Mouse (Mus musculus) limb, embryonic 15.5 days (tissue): ENCODE measurements at regions not wholly inside any gene's neighbourhood (a gene's known extent, or its start where the extent isn't known, plus 50 kb on each side); places are given as distances from the start of the nearest gene placed in this dataset.

Experiments used
- ATAC-seq: fragments of 200-750 bp; cut with Nextera tagmentation; 2 replicates; pipeline ENCODE4 v1.8.0; 2017; ENCODE audit warnings: low read depth, moderate TSS enrichment; ENCODE audit not compliant: insufficient number of reproducible peaks, low FRiP score, low TSS enrichment
- H3K27ac ChIP-seq: fragments of 300-500 bp; sonication (generic); 2 replicates; pipeline ENCODE4 v1.5.1; 2015; ENCODE audit warnings: moderate library complexity, mild to moderate bottlenecking, inconsistent platforms
- H3K27me3 ChIP-seq: fragments of 300-500 bp; sonication (generic); 2 replicates; pipeline ENCODE4 v1.6.1; 2015; ENCODE audit warnings: inconsistent platforms
- H3K36me3 ChIP-seq: fragments of 300-500 bp; sonication (generic); 2 replicates; pipeline ENCODE4 v1.6.1; 2015; ENCODE audit warnings: inconsistent platforms
- H3K4me1 ChIP-seq: fragments of 300-500 bp; sonication (generic); 2 replicates; pipeline ENCODE4 v1.6.1; 2015; ENCODE audit warnings: inconsistent platforms
- H3K4me2 ChIP-seq: fragments of 300-500 bp; sonication (generic); 2 replicates; pipeline ENCODE4 v1.6.1; 2015; ENCODE audit warnings: mild to moderate bottlenecking, inconsistent platforms
- H3K4me3 ChIP-seq: fragments of 300-500 bp; sonication (generic); 2 replicates; pipeline ENCODE4 v1.5.1; 2015; ENCODE audit warnings: mild to moderate bottlenecking, inconsistent platforms
- H3K9ac ChIP-seq: fragments of 300-500 bp; sonication (generic); 2 replicates; pipeline ENCODE4 v1.6.1; 2015; ENCODE audit warnings: inconsistent platforms
- H3K9me3 ChIP-seq: fragments of 300-500 bp; sonication (generic); 2 replicates; pipeline ENCODE4 v1.6.1; 2016; ENCODE audit warnings: inconsistent platforms
- WGBS: fragments of 180-500 bp; shearing (Covaris S2); methylation state at CpG from one replicate; pipeline ENCODE4 v1.1.7; 2015; 5-methylcytosine and 5-hydroxymethylcytosine counted together

DNA sequence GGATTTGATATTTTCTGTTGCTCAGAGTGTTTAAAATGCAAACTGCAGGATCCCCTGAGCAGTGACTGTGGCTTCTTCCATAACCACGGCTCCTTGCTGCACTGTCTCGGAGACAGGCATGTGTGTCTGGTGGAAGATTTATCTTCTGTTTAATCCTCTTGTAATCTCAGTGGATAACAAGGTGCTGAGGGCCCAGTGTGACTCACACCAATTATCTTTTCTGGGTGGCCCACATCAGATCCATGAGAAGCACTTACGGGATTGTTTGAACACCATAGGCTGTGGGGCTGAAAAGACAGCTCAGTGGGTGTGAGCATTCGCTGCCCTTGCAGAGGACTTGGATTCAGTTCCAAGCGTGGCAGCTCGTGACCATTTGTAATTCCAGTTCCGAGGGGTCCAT is 101.2 kb upstream of the Sh3bp4 start:
- H3K4me3 ChIP-seq = no peak overlapping the region
- no peaks in the 10 kb centered on the region for H3K27me3 ChIP-seq
- 80% methylated on average over 7 of the region's 7 CpGs for WGBS
- H3K4me1 ChIP-seq = no peaks in the 10 kb centered on the region
- H3K4me2 ChIP-seq = no peak overlapping the region
- no peak overlapping the region for H3K27ac ChIP-seq
- no peak for ATAC-seq
- no peaks in the 10 kb centered on the region for H3K36me3 ChIP-seq
- H3K9ac ChIP-seq = no peak overlapping the region
- no peaks in the 10 kb centered on the region for H3K9me3 ChIP-seq

GRCm38 (mm10) chr1:88969630-88970029 is 100.6 kb upstream of the Sh3bp4 start:
- H3K4me1 ChIP-seq = no peaks in the 10 kb centered on the region

GRCm38 (mm10) chr1:88976101-88976500 is 94.1 kb upstream of the Sh3bp4 start:
- Histone ChIP-seq H3K27me3 (no peaks in the 10 kb centered on the region), H3K36me3 (no peaks in the 10 kb centered on the region), H3K9me3 (no peaks in the 10 kb centered on the region), H3K4me2 (no peak overlapping the region), H3K4me3 (no peak overlapping the region), H3K4me1 (no peaks in the 10 kb centered on the region), H3K27ac (no peak overlapping the region), H3K9ac (no peak overlapping the region)
- WGBS = 88% methylated on average over 8 of the region's 8 CpGs
- no peak for ATAC-seq

More at GRCm38 (mm10) chr1:88969630-88970029, 100.6 kb upstream of the Sh3bp4 start:
- Histone ChIP-seq H3K36me3 (no peaks in the 10 kb centered on the region), H3K4me2 (no peak overlapping the region), H3K4me3 (no peak overlapping the region), H3K27ac (no peak overlapping the region), H3K27me3 (no peaks in the 10 kb centered on the region), H3K9ac (no peak overlapping the region), H3K9me3 (no peaks in the 10 kb centered on the region)
- WGBS = 88% methylated on average over 3 of the region's 3 CpGs
- ATAC-seq = no peak

DNA sequence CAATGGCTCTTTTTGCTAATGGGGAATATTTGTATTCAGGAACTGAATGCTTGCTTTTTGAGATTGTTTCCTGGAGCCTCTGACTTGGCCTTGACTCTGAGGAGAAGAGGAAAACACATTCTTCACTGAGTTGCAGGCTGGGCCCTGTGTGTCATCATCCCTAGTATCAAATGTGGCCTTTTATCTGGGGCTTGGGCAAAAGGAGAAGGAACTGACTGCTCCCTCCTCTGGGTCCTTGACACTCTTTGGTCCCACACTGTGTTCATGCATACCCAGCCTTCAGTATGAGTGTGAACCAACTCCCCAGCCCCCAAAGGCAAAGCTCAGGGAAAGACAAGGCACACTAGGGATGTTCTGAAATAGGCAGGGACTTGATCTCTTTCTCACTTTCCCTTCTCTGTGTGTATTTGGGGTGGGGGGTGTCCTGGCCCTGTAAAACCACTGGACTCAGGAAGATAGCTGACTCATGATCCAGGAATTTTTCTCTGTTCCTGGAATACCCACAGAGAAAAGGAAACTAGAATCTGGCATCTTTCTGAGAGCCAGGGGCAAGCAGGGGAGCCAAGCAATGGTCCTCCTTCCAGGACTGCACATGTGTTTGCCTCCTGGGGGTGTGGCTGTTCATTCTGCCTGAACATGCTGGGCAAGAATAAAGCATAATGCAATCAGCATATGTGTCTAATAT is 82.1 kb upstream of the Sh3bp4 start:
- Histone ChIP-seq H3K4me3 (no peak overlapping the region), H3K4me2 (no peak overlapping the region), H3K27me3 (no peaks in the 10 kb centered on the region), H3K27ac (peak overlapping the region; percentile 11; the same call in 1 of the 2 replicates), H3K4me1 (peaks cover 10% of the 10 kb centered on the region), H3K9me3 (no peaks in the 10 kb centered on the region), H3K36me3 (no peaks in the 10 kb centered on the region), H3K9ac (no peak overlapping the region)
- no peak for ATAC-seq

DNA sequence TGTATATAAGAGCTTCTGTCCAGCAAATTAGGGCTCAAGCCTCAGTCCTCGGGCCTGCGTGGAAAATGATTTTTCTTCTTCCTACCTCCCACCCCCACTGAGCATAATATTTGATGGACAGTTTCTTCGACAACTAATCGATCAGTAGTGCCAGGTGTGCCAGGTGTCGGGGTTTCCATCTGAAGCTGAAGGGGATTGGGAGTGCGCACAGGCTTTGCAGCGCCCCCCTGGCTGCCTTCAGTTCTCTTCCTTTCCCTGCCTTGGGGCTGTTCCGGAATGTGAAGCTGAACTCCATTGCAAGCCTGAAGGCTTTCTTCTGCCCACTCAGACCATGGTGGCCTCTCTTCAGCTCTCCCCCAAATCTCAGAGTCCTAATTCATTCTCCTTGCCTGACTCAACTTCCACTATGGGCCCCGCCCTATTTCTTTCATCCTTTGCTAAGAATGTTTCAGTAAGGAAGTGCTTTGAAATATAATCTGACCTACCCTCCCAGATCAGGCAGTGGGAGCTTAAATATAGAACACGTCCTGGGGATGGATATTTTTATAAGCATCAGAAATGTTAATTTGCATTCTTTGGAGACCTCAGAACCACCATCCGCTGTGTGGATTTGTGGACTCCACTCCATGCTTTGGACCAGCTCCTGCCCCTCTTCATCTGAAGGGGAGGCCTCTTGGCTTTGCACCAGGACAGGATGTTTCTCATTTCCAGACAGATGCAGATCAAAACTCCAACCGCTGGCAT is 75.5 kb upstream of the Sh3bp4 start:
- H3K27ac ChIP-seq = peak overlapping the region; percentile 73
- no peaks in the 10 kb centered on the region for H3K9me3 ChIP-seq
- H3K4me1 ChIP-seq = peaks cover 22% of the 10 kb centered on the region
- H3K4me2 ChIP-seq = no peak overlapping the region
- 32% methylated on average over 12 of the region's 12 CpGs for WGBS
- H3K36me3 ChIP-seq = no peaks in the 10 kb centered on the region
- no peak overlapping the region for H3K9ac ChIP-seq
- no peaks in the 10 kb centered on the region for H3K27me3 ChIP-seq
- peak; percentile 68; the same call in 1 of the 2 replicates for ATAC-seq
- no peak overlapping the region for H3K4me3 ChIP-seq

DNA sequence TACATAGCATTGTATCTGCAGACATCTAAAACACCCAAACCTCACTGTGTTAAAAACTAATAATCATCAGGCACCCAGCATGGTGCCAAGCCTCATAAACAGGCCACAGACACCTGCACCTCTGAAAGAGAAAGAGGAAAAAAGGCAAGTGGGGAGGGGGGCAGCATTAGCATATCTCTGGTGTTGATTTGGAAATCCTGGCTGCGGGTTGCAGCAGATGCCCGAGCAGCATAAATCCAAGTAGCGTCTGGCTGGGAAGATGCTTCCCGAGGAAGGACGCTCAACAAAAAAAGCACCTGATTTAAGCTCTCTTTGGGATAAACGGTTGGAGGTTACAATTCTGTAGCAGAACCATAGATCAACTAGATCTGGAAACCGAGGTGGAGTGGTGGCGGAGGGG is 74.3 kb upstream of the Sh3bp4 start:
- no peak overlapping the region for H3K9ac ChIP-seq
- no peak overlapping the region for H3K4me2 ChIP-seq
- no peaks in the 10 kb centered on the region for H3K36me3 ChIP-seq
- 0 out of 2 replicates have a peak overlapping the region, but pooled peaks have one; percentile 7 for H3K27ac ChIP-seq
- peaks cover 22% of the 10 kb centered on the region for H3K4me1 ChIP-seq
- WGBS = 22% methylated on average over 8 of the region's 8 CpGs
- H3K9me3 ChIP-seq = no peaks in the 10 kb centered on the region
- no peak overlapping the region for H3K4me3 ChIP-seq
- no peak for ATAC-seq
- no peaks in the 10 kb centered on the region for H3K27me3 ChIP-seq

GRCm38 (mm10) chr1:88996657-88997056 is 73.6 kb upstream of the Sh3bp4 start:
- Histone ChIP-seq H3K9me3 (no peaks in the 10 kb centered on the region), H3K36me3 (no peaks in the 10 kb centered on the region)
- 42% methylated on average over 7 of the region's 7 CpGs for WGBS

DNA sequence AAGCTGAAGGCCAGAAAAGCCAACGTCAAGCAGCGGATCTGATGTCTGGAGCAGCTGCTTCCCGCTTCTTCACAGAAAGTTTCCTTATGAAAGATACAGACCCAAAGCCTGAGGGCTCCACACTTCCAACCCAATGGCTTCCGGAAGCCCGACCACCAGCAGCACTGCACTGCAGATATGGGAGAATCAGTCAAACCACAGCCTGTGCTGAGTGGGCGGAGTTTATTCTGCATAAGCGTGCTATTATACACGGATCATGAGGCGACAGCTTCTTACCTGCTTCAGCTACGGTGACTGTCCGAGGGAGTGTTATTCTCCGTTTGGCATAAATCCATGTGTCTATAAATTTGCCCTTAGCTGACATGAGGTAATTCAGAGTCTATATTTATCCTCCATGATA is 72.4 kb upstream of the Sh3bp4 start:
- 65% methylated on average over 12 of the region's 12 CpGs for WGBS
- Histone ChIP-seq H3K4me2 (no peak overlapping the region), H3K4me1 (peaks cover 22% of the 10 kb centered on the region), H3K36me3 (no peaks in the 10 kb centered on the region), H3K9me3 (no peaks in the 10 kb centered on the region), H3K4me3 (no peak overlapping the region), H3K27ac (no peak overlapping the region), H3K27me3 (no peaks in the 10 kb centered on the region), H3K9ac (no peak overlapping the region)
- no peak for ATAC-seq

More at GRCm38 (mm10) chr1:88996657-88997056, 73.6 kb upstream of the Sh3bp4 start:
- Histone ChIP-seq H3K9ac (no peak overlapping the region), H3K27me3 (no peaks in the 10 kb centered on the region), H3K4me1 (peaks cover 22% of the 10 kb centered on the region), H3K4me2 (no peak overlapping the region), H3K4me3 (no peak overlapping the region), H3K27ac (peak overlapping the region; percentile 35; the same call in 1 of the 2 replicates)
- ATAC-seq = no peak

DNA sequence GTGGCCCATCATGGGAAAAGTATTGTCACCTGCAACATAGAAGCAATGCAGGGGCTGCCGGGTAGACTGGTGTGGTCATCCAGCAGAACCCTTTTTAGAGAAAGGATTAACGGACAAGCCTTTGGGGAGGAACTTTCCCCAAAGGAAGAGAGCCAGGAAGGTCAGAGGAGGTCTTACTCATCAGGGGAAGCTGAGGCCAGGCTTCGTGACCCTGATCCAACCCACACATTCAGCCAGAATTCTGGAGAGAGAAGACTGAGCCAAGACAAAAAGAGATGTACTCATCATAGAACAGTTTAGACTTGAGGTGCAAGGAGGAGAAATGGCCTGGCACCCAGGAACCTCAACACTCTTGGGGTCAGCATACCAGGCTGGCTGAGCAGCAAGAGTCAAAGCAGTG is 67.9 kb upstream of the Sh3bp4 start:
- Histone ChIP-seq H3K36me3 (no peaks in the 10 kb centered on the region), H3K27me3 (no peaks in the 10 kb centered on the region), H3K9me3 (no peaks in the 10 kb centered on the region), H3K4me3 (no peak overlapping the region), H3K4me2 (no peak overlapping the region), H3K4me1 (no peaks in the 10 kb centered on the region), H3K9ac (no peak overlapping the region), H3K27ac (no peak overlapping the region)
- ATAC-seq = no peak
- 78% methylated on average over 3 of the region's 3 CpGs for WGBS

DNA sequence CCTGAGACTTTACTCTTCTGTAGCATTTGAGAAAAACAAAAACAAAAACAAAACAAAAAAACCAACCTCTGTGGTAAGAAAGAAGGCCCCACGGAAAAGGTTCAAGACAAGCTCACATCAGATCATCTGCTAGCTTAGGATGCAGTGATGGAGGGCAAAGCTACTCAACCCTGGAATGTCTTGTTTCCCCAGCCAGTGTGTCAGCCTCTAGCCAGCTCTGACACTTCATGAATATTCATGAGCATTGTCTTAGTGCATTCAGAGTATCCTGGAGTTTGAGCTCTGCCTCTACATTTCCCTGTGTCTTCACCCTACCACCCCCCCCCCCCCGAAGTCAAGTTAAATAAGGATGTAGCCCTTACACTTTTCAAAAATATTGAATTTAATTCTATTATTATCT is 66.5 kb upstream of the Sh3bp4 start:
- Histone ChIP-seq H3K4me3 (no peak overlapping the region), H3K36me3 (no peaks in the 10 kb centered on the region), H3K9ac (no peak overlapping the region), H3K4me1 (no peaks in the 10 kb centered on the region), H3K4me2 (no peak overlapping the region), H3K27ac (no peak overlapping the region), H3K9me3 (no peaks in the 10 kb centered on the region), H3K27me3 (no peaks in the 10 kb centered on the region)
- no peak for ATAC-seq
- 76% methylated on average over 2 of the region's 2 CpGs for WGBS

- WGBS = 89% methylated on average over 7 of the region's 7 CpGs
- H3K9ac ChIP-seq = no peak overlapping the region
- H3K27me3 ChIP-seq = no peaks in the 10 kb centered on the region
- H3K4me3 ChIP-seq = no peak overlapping the region
- H3K9me3 ChIP-seq = no peaks in the 10 kb centered on the region
- H3K27ac ChIP-seq = no peak overlapping the region
- H3K36me3 ChIP-seq = no peaks in the 10 kb centered on the region
- no peaks in the 10 kb centered on the region for H3K4me1 ChIP-seq
- no peak overlapping the region for H3K4me2 ChIP-seq
- no peak for ATAC-seq
Observed at GRCm38 (mm10) chr1:89007476-89007875, 62.7 kb upstream of the Sh3bp4 start.

- ATAC-seq = no peak
Observed at GRCm38 (mm10) chr1:89010170-89010569, 60.0 kb upstream of the Sh3bp4 start.

More at GRCm38 (mm10) chr1:89010170-89010569, 60.0 kb upstream of the Sh3bp4 start:
- 74% methylated on average over 2 of the region's 2 CpGs for WGBS
- H3K27ac ChIP-seq = no peak overlapping the region
- H3K36me3 ChIP-seq = no peaks in the 10 kb centered on the region
- no peaks in the 10 kb centered on the region; the same call in 1 of the 2 replicates for H3K27me3 ChIP-seq
- no peak overlapping the region for H3K4me2 ChIP-seq
- H3K4me3 ChIP-seq = no peak overlapping the region
- no peaks in the 10 kb centered on the region for H3K9me3 ChIP-seq
- peaks cover 2% of the 10 kb centered on the region for H3K4me1 ChIP-seq
- no peak overlapping the region for H3K9ac ChIP-seq
